Mouse (Mus musculus) left cerebral cortex, postnatal 25 days (tissue): ENCODE data around the gene Tmem255b. TPM values are rescaled to one million over a fixed set of nuclear protein-coding genes. Genes with fewer than 3 reads are reported as not detected.

Source experiments
- DNase-seq, 2 experiments: peaks; one replicate each; pipeline ENCODE4 v3.0.0; 2022; ENCODE audit warnings: low spot score in 2 of 2, mixed read lengths in 1 of 2
- intact Hi-C: fragments of 180-260 bp; cut with DNase I; formaldehyde crosslinking; loops from one replicate; pipeline ENCODE4 v1.15.1; 2025
- total RNA-seq, 2 experiments: library from RNA; stranded (reverse); gene quantifications; 2 replicates each; pipeline ENCODE4 v1.2.3; 2021

Tmem255b gene
- total RNA-seq, 2 experiments from 2014 or later = 5.0 to 5.6 TPM

DNA sequence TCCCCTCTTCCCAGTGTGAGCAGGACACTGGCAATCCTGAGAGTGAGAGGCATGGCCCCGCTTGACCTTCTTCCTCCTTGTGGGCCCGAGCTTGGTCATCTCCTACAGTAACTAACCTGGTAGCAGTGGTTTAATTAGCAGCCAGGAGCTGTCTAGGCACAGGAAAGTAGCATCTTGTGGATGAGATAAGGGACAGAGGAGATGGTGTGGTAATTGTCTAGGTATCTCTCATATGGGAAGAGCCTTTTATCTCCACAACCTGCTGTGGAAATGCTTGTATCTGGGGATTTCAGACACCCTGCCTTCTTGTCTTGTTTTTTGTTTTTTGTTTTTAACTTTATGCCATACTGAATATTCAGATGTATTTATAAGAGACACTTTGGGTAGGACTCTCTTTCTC lies 2.5 kb downstream of the Tmem255b start:
- no peak for DNase-seq
- intact Hi-C loops = no loop called here

DNA sequence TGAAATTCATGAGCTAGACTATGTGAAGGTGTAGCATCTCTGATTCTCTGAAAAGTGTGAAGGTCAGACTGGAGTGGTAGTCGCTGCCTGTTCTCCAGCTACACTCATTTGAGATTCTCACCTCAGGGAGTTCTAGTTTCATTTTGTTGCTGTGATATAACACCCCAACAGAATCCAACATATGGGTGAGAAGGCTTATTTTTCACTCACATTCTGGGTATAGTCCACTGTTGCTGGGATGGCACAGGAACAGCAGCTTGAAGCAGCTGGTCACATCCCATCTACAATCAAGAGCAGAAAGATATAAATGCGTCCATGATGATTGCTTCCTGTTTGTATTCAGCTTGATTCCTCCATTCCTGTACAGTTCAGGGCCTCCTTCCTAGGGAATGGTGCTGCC lies 7.2 kb downstream of the Tmem255b start:
- intact Hi-C loops = no loop called here
- peak in 1 of 2 experiments; percentile 28 for DNase-seq

DNA sequence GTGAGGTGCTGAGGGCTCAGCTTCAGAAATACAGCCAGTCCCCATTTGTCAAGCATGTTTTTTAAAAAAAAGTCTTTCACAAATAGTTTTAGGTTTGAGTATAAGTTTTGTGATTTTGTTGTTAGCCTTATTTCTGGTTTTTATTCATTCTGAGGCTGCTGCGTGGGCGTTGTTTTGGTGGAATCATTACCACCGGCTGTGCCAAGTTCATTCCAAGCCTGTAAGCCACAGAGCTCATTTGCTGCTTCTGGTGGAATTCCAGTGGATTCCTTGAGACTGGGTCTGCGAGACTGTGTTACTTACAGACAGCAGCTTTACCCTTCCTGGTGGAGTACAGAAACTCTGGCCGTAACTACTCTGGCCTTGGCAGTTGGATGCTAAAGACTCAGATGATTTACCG lies 11.5 kb downstream of the Tmem255b start:
- intact Hi-C loops = no loop called here
- no peak for DNase-seq

DNA sequence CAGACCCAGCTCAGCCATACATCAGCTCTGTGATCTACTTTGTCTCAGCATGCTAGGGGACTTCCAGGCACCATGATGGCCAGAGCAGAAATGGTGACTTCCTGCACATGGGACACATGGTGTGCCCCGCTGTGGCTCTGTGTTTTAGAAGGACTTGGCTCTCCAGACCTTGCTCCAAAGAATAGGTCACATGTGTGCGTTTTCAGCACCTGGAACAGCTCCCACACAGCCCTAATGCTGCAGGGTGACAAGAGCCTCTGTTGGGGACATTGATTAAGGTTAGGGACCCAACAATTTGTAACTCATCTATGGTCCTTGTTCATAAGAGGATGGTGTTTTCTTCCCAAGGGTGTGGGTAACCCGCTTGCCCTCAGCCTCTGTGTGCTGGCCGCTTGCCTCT lies 13.2 kb downstream of the Tmem255b start:
- intact Hi-C loops = no loop called here
- DNase-seq = no peak

DNA sequence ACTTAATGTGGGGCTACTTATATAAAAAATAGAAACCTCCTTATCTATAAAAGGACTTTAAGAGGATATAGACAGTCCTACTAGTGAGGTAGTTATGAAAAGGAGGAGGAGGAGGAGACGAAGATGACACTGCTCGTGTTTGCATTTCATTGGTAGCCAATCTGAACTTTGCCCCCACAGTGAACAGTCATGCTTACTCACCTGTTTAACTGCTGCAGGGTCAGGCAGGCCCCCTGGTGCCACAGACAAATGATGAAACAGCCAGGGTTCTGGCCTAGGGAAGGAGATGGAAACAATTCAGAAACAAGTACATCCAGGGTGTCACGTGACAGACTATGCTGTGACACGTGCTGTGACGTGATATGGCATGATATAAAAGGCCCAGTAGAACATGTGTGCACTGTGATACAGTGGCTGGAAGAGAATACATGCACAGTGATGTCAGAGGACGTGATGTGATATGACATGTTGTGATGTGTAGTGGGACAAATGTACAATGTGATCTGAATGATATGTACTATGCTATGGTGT lies 16.8 kb downstream of the Tmem255b start:
- intact Hi-C loops = loop anchor here (5.0 kb wide), 1 partner anchor 300 kb away; no protein-coding TSS in a partner anchor
- no peak for DNase-seq

DNA sequence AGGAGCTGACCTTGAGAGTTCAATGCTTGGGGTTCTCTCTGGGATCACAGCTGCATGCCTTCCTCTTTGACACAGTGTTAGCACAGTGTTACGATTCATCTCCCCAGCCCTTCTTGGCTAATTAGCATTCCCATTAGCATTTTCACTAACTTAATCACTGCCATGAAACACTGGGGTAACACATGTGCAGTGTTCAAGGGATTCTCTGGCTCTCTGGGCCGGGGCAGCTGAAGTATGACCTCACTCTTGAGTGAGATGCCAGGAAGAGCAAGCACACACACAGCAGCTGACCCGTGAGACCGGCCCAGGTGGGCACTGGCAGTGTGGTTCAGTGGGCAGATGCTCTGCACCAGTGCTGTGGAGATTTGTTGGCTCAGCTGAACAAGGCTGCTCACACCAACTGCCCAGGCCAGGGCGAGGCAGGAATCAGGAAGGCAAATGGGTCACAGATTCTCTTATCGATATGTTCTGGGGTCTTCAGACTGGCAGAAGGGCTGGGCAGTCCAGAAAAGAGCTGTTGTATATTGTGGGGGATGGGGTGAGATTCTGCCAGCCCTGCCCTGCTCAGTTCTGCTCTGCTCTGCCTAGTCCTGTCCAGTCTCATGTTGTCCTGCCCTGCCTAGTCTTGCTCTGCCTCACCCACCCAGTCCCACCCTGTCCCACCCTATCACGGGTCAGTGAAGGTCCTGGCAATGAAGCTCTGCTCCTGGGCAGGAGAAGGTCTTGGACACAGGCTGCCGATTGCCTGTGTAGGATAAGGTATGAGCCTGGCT lies 19.5 kb downstream of the Tmem255b start:
- intact Hi-C loops = loop anchor here (5.0 kb wide), 1 partner anchor 298 kb away; no protein-coding TSS in a partner anchor
- DNase-seq = peak in 1 of 2 experiments; percentile 47

DNA sequence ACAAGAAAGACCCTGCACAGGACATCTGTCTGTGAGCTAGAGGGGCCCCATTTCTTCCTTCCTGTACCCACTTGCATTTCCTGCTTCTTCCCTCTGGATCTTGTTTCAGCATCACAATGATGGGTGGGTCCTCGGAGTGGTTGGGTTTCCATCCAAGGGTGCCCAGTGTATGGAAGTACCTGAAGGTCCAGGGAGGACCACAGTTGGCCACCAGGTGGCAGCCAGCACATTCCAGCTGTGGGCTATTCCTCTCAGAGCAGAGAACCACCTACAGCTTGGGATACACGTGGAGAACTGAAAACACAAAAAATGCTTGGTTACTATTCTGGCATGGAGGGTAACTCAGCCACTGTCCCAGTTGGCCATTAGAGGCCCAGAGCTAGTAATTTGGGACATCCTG lies 20.3 kb downstream of the Tmem255b start:
- peak; percentile 52 to 53 for DNase-seq
- intact Hi-C loops = no loop called here

DNA sequence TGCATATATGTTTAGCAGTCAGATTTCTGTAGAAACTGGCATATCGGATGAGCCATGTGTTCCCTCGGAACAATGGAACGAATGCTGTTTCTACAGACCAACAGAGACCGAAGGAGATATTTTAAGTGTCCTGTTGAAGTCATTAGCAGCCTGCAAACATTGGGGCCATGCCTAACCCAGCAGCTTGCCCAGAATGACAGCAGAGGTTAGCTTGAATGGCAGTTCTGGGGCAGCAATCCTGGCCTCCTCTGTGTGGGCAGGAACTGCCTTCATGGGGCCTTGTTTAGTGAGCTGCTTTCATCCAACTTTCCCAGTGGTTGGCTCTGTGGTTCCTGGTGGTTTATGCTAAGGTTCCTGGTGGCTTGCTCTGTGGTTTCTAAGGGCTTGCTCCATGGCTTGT lies 24.4 kb downstream of the Tmem255b start:
- peak in 1 of 2 experiments; percentile 23 for DNase-seq
- intact Hi-C loops = no loop called here

DNA sequence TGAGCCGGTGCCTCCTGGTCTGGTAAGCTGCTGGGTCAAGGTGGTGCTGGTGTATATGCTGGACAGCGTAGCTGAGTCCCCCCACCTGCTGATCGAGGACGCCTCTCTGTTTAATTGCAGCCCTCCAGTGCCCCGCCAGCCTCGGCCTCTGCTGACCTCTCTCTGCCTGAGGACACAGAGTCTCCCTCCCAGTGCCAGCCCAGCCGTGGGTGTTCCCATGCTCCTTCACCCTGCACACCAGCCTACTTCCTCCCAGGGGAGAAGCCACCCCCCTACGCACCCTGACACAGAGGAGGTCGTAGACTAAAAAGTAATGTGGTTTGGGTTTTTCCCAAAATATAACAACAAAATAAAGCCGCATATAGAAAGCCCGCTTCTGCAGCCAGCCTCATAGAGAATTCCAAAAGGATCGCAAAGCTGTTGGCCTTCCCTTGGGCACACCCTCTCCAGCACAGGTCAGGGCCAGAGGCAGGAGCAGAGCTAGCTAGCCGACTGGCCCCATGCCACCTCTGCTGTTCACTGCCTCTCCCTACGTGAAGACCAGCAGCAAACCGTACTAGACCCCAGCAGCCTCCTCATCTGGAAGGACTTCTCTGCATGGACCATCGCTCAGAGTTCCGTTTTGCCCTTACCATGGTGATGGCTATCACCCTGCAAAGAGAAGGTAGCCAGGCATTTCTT lies 26.2 kb downstream of the Tmem255b start:
- DNase-seq = no peak
- intact Hi-C loops = loop anchor here (5.0 kb wide), 1 partner anchor 86 kb away; no protein-coding TSS in a partner anchor

DNA sequence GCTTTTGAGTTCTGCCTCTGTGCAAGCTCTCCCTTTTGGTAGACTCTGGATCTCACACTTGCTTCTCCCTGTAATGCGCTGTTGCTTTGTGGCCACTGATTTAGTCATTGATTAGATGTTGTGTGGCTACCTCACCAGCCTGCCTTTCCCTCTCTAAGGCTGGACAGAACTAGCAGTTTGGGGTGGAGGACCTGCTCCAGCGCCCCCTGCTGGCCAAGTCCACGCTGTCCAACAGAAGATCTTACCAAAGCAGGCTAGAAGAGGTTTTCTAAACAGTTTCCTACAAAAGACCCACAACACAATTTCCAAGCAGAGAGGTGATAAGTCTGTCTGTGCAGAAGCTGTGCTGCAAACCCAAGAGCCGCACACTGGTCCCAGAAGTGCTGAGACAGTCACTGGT lies 26.9 kb downstream of the Tmem255b start:
- intact Hi-C loops = loop anchor here (1.0 to 5.0 kb wide), 2 partner anchors 51 to 85 kb away; no protein-coding TSS in a partner anchor
- DNase-seq = peak; percentile 76 to 82

DNA sequence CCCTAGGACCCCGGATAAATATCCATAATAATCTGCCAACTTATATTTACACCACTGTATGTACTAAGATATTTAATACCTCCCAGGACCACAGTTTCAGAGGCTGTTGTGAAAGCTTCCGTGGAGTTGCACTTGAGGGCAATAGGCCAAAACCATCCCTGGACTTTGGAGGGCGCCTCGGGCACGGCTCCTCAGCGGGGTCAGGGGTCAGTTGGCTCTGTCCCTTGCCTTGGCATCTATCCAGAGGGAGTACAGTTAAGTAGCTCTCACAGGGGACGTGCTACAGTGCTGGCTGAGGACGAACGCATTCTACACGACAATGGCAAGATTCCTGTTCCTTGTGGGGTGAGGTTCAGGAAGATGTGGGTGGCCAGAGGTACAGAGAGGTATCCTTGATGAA lies 27.4 kb downstream of the Tmem255b start:
- intact Hi-C loops = loop anchor here (1.0 to 5.0 kb wide), 2 partner anchors 51 to 85 kb away; no protein-coding TSS in a partner anchor
- DNase-seq = no peak

DNA sequence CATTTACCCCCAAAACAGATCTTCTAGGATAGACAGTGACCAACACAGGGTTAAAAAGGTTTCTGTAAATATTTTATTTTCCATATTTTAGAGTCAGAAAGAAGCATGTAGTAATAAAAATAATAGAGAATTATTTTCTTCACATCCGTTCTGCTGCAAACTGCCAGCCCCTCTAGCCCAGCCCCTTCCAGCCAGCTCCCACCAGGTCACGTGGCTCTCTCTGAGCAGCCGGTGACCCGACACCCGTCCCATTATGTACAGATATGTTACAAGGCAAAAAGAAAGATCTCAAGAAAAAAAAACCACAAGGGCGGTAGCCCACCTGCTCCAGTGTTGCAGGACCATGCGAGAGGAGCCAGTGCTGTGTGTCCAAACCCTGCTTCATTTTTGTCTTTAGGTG lies 30.3 kb downstream of the Tmem255b start:
- no peak for DNase-seq
- intact Hi-C loops = no loop called here

DNA sequence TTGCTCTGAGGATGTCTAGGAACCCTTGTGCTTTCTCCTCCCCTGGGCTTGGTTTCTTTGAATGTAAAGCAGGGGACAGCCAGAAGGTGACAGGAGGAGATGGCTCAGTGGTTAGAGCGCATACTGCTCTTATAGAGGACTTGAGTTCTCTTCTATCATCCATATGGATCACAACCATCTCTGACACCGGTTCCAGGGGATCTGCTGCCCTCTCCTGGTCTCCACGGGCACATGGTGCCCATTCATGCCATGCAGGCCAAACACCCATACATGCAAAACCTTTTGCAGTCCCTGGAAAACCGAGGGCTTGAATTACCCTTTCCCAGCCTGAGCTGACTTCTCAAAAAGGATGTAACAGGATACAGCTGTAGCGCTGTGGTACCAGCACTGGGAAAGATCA lies 32.0 kb downstream of the Tmem255b start:
- peak in 1 of 2 experiments; percentile 53 for DNase-seq
- intact Hi-C loops = no loop called here

DNA sequence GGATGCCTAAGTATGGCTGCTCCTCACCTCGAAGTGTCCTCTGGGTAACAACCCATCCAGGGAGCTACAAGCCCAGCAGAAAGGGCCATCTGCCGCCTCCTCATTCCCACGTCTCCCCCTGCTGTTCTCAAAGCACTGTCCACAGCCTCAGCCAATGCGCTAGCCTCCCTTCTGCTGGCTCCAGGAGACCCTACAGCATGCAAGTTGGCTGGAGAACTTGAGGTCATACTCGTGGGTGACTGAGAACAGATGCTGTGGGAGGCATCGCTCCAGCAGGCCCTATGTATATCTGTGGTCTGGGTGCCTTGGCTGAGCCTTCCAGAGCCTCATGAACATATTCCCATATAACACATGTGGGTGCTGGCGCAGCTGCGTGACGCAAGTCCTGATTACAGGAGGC lies 33.7 kb downstream of the Tmem255b start:
- intact Hi-C loops = no loop called here
- peak in 1 of 2 experiments; percentile 78 for DNase-seq

DNA sequence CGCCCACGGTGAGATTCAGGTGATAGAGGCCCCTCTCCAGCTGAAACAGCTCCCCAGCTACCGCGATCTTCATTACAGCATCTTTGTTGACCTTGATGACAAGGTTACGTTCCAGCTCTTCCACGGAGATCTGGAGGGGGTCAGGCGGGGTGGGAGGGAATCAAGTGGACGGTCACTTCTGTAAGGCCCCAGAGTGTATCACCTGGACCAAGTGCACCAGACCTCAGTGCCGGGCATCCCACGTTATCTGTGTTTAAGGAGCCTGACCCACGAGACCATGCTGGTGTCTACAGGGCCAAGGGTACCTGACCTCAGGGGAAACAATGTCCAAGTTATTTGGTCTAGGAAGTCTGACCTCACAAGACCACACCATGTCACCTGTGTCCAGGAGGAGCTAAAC lies 36.5 kb downstream of the Tmem255b start:
- intact Hi-C loops = no loop called here
- DNase-seq = no peak

DNA sequence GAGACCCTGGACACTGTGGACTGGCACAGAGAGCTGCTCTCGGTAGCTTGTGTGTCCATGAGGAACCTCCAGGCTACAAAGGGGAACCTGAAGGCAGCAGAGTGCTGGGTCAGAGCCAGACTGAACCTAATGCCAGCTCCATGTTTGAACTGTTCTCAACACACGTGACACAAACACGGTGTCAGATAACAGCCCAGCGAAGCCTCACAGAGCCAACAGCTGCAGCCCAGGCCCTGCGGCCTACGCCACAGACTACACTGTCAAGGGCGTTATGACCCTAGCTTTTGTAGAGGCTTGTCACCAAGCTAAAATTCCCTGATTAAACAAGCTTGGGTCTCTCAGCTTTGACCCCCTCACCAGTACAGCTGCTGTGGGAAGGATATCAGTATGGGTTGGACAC lies 37.3 kb downstream of the Tmem255b start:
- intact Hi-C loops = no loop called here
- DNase-seq = no peak

DNA sequence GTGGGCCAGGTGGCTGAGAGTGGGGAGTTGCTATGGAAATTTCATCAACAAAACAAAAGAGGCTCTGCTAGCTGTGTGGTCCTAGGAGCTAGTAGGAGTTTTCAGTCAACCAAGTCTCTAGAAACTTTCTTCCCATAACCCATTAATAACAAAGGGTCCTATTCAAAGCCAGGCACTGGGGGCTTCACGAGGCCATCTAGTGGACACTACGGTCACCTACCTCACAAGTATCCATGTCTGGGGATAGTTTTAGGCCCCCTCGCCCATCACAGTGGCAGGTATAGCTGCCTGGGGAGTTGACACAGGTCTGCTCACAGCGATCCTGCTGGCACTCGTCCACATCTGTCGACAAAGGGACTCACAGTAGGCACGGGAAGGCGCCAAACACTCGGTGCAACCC lies 40.9 kb downstream of the Tmem255b start:
- intact Hi-C loops = no loop called here
- no peak for DNase-seq

DNA sequence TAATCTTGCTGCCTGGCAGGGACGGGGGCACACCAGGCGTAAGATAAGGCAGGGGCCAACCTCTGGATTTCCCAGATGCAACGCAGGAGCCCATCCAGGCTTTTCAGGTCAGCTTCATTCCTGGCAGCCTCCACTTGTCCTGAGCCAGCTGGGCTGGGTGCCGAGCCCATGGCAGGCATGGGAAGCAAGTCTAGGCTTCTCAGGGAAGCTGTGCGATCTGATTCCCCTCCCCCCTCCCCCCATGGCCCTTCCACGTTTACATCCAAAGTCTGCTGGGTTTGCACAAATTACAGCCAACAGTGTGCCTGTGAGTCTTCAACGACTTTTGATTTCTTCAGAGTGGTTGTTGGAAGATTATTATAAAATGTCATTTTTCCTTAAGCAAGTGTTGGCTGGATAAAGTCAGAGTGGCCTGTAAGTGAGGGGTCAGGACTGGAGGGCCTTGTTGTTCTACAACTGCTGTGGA lies 46.1 kb downstream of the Tmem255b start:
- intact Hi-C loops = no loop called here

DNA sequence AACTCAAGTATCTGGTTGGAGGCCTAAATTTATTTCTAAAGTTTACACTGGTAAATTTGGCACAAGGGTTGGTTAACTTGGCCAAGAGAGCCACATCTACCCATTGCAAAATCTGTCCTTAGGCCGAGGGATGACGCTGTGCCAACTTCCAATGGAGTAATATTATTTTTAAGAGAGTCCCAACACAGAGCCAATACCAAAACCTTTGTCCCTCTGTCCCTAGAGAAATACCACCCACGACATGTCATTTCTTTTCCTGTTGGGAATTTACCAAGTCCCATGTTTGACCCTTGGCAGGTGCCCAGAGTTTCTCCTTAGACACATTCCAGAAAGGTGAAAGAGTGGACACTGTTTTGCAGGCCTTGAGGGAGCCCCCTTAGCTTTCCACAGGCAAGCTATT lies 46.6 kb downstream of the Tmem255b start:
- intact Hi-C loops = no loop called here
- DNase-seq = no peak

More for the DNA sequence above, 46.1 kb downstream of the Tmem255b start:
- DNase-seq = no peak

DNA sequence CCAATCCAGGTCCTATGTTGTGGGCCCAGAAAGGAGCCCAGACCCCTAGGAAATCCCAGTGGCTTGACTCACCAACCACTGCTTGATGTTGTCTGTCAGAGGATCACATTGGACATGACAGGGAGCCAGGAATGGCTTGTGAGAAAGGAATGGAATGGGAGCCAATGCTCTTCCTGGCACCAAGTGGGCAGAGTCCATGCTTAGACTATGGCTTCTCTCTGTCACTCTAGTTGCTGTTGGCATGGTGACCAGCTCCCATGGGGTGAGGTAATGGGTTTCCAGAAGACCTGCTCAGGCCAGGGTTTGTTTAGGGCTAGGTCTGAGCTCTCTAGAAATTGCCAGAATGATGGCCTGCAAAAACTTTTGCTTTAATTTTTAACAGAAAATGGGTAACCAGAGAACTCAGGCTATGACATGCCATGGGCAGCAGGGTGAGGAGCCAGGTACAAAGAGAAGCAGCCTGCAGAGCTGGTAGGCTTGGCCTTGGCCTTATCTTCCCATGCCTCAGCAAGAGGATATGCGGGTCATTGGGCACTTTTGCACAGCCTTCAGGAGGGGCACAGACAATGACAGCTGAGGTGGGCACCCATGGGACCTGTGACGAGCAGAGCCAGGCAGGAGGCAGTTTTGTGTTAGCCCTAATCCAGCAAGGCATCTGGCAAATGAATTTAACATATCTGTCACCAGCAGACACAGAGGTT lies 47.3 kb downstream of the Tmem255b start:
- intact Hi-C loops = no loop called here
- no peak for DNase-seq
